Mouse (Mus musculus): ENCODE results near the gene Tada2a. TPM values are rescaled to one million over a fixed set of nuclear protein-coding genes. Genes with fewer than 3 reads are reported as not detected.

The Tada2a gene
- 0.60 and 1.6 TPM in 2 replicates for polyA plus RNA-seq (2012; rRNA removed)

DNA sequence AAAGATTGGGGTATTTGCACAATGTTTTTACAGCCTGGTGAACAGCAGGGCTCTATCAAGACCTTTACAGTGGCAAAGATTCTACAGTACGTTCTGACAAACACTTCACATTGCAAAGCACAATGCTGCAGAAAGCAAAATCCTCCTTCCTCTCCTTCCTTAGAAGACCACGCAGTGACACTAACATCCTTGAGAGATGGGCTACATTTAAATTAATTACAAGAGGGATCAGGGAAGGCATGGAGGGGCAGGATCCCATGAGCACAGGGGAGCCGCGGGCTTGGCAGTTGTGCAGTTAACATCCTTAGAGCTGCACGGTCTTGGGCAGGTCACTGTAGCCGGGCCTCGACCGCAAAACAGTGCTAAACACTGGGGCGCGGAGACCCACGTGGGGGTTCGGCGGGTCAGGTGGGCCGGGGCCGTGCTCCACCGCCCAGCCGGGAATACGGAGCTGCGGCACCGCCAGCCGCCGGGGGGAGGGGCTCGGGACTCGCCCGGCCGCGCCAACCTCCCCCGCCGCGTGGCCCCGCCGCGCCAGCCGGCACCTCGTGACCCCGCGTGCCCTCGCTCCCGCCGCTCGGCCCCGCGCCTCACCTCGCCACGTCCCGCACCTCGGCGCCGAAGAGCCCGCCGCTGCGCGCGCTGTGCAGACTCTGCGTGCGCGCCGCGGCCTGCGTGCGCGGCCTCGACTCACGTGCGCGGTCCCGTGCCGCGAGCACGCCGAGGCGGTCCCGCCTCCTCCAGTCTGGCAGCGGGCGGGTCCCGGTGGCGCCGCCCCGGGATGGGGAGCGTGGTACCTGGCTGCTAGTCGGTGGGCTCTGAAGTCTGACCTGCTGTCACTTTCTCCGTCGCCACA is at the start of gene Tada2a, which contains the start of gene Acaca:
TSS of gene Tada2a (minus strand) at position 658 of the 856 bp plus-strand sequence.
TSS of gene Acaca (plus strand) at position 730 of the 856 bp plus-strand sequence.

DNA sequence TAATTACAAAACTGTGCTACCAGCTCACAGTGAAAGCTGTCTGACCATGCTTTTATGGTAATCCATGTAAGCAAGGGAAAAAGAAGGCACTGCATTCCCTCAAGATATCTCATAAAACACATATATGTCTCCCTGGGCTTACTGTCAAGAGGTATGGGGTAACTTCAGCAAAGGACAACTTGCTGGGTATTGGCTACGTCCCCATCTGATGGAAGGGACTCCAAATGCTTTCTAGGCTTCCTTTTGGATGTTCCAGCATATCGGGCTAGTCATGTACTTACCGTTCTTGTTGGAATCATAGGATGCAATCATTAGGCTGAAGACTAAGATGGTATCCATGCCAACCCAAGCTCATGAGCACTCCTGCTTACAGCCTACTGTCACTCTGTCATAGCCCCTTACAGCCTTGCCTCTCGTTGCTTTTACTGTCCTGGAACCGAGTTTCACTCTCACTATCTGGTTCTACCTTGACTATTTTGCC is 37.7 kb upstream of the Tada2a start, which contains the start of gene Gm11437:
TSS of gene Gm11437 (minus strand) at position 431 of the 481 bp plus-strand sequence.

DNA sequence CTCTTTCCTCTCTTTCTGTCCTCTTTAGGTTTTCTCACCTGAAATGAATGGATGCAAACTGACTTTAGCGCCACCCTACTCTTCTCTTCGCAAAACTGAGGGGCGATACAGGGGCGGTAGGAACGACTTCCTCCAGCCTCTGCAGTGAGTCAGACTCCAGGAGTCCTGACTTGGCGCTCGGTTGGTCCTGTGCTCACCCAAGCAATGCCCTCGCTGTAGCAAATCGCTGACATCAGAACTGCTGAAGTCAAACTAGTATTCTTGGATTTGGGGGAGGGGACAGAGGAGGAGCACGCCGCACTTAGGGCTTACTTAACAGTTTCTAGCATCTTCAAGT is 60.4 kb downstream of the Tada2a start, which contains the start of gene Dusp14:
TSS of gene Dusp14 (minus strand) at position 228 of the 337 bp plus-strand sequence.

Other genes starting within 250 kb of the Tada2a start
- gene Ddx52, start 187.5 kb downstream of the Tada2a start, polyA plus RNA-seq (2012; rRNA removed), result 0.32 and 0.47 TPM in 2 replicates
- 5.5 and 6.9 TPM in 2 replicates for gene Synrg, start 165.2 kb downstream of the Tada2a start, polyA plus RNA-seq (2012; rRNA removed)
- gene Dusp14, start 60.3 kb downstream of the Tada2a start, polyA plus RNA-seq (2012; rRNA removed), result 21.2 and 41.8 TPM in 2 replicates
- 2.6 and 2.9 TPM in 2 replicates for gene Acaca, start 72 bp upstream of the Tada2a start, polyA plus RNA-seq (2012; rRNA removed)
- gene Gm11437, start 37.9 kb upstream of the Tada2a start, polyA plus RNA-seq (2012; rRNA removed), result not detected in 2 replicates